Mouse (Mus musculus) liver, adult 2 months (tissue): ENCODE measurements around the gene Lrrc23. TPM values are rescaled to one million over a fixed set of nuclear protein-coding genes. Genes with fewer than 3 reads are reported as not detected.

Experiments used
- DNase-seq: peaks from one replicate; pipeline ENCODE4 v3.0.0-alpha.2; 2011; ENCODE audit warnings: low read depth, low spot score; ENCODE audit errors: extremely low read depth
- H3K27ac ChIP-seq: fragments of 200-500 bp; replicated peaks from 2 replicates; pipeline ENCODE4 v1.5.1; 2012; ENCODE audit warnings: low read depth, mild to moderate bottlenecking, control low read depth, inconsistent platforms, low read length; ENCODE audit not compliant: insufficient read depth
- H3K27me3 ChIP-seq: fragments of 200-500 bp; 2 replicates; pipeline ENCODE4 v1.6.1; 2012; ENCODE audit warnings: mild to moderate bottlenecking, moderate library complexity, low read length, inconsistent platforms; ENCODE audit not compliant: control insufficient read depth, insufficient read depth
- H3K36me3 ChIP-seq: fragments of 200-500 bp; 2 replicates; pipeline ENCODE4 v1.6.1; 2012; ENCODE audit warnings: low read length, inconsistent platforms; ENCODE audit not compliant: control insufficient read depth, insufficient read depth
- H3K4me1 ChIP-seq: fragments of 200-500 bp; 2 replicates; pipeline ENCODE4 v1.6.1; 2011; ENCODE audit warnings: low read length; ENCODE audit not compliant: control insufficient read depth, insufficient read depth
- H3K4me3 ChIP-seq: fragments of 200-500 bp; 2 replicates; pipeline ENCODE4 v1.5.1; 2011; ENCODE audit warnings: low read depth, mild to moderate bottlenecking, control low read depth, low read length, moderate library complexity; ENCODE audit not compliant: insufficient read depth
- H3K79me2 ChIP-seq: fragments of 200-500 bp; 2 replicates; pipeline ENCODE4 v1.6.1; 2012; ENCODE audit warnings: inconsistent platforms, mild to moderate bottlenecking, low read length, moderate library complexity; ENCODE audit not compliant: control insufficient read depth, insufficient read depth
- H3K9ac ChIP-seq: fragments of 200-500 bp; 2 replicates; pipeline ENCODE4 v1.6.1; 2012; ENCODE audit warnings: low read depth, mild to moderate bottlenecking, control low read depth, inconsistent platforms, low read length
- CTCF ChIP-seq: fragments of 200-500 bp; IDR thresholded peaks from 2 replicates; pipeline ENCODE4 v1.5.1; 2011; ENCODE audit warnings: low read depth, low read length, control low read depth
- POLR2A ChIP-seq: fragments of 200-500 bp; IDR thresholded peaks from 2 replicates; pipeline ENCODE4 v1.6.1; 2011; ENCODE audit warnings: low read length, control low read depth; ENCODE audit not compliant: insufficient read depth; ENCODE audit errors: extremely low read depth
- WGBS: fragments of 180-500 bp; shearing (Covaris S2); methylation state at CpG from one replicate; pipeline ENCODE4 v1.1.7; 2018; 5-methylcytosine and 5-hydroxymethylcytosine counted together
- polyA plus RNA-seq: library from polyadenylated mRNA; depleted of rRNA; stranded (reverse); fragments of >200 nt; gene quantifications from 2 replicates; pipeline ENCODE4 v1.2.3, GENCODE M21; 2012
- total RNA-seq: library from RNA; depleted of rRNA; stranded (reverse); fragments of >200 nt; gene quantifications from 2 replicates; pipeline ENCODE4 v1.2.3, GENCODE M21; 2014

Gene Lrrc23
- total and polyA plus RNA-seq, 2 experiments: not detected

DNA sequence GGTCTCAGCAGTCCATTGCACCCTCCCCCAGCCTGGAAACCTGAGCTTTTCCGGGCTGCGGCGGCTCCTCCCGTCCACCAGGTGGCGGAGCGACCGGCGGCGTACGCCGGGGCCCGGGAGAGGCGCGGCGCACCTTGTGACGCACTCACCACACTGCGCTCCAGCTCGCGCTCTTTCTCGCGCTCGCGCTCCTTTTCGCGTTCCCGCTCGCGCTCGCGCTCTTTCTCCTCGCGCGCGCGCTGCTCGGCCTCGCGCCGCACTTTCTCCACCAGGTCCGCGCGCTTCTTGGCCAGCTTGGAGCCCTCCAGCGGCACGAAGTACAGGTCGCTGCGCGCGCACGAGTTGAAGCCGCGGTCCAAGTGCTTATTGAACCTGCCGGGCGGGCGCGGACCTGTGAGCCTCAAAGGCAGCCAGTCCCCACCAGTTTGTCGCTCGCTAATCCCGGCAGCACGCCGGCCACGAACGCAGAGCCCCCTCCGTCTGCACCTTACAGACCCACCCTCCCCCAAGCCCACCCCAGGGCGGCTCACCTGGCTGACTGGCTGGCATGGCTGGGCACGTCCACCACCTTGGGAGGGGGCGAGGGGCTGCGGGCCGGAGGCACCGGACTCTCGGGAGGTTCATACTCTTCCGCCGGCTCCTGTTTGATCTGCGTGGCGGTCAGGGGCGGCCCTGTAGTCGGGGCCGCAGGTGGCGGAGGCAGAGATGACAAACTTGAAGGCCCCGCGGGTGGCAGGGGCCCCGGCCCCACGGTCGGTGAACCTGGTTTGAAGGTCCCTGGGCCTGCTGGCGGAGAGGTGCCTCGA, 33.8 kb downstream of the Lrrc23 start:
- no peaks in the 10 kb centered on the region for H3K27me3 ChIP-seq
- H3K9ac ChIP-seq: peak overlapping the region; percentile 85
- peak overlapping the region; percentile 65 for H3K4me3 ChIP-seq
- 1% methylated on average over 83 of the region's 85 CpGs for WGBS
- no peaks in the 10 kb centered on the region; the same call in 1 of the 2 replicates for H3K36me3 ChIP-seq
- peaks cover 6% of the 10 kb centered on the region for H3K4me1 ChIP-seq
- H3K79me2 ChIP-seq: no peaks in the 10 kb centered on the region
- TF ChIP-seq CTCF (peak; percentile 81), POLR2A (0 out of 2 replicates have a peak, but pooled peaks have one; percentile 31)
- peak overlapping the region; percentile 50 for H3K27ac ChIP-seq
- DNase-seq: peak; percentile 90

DNA sequence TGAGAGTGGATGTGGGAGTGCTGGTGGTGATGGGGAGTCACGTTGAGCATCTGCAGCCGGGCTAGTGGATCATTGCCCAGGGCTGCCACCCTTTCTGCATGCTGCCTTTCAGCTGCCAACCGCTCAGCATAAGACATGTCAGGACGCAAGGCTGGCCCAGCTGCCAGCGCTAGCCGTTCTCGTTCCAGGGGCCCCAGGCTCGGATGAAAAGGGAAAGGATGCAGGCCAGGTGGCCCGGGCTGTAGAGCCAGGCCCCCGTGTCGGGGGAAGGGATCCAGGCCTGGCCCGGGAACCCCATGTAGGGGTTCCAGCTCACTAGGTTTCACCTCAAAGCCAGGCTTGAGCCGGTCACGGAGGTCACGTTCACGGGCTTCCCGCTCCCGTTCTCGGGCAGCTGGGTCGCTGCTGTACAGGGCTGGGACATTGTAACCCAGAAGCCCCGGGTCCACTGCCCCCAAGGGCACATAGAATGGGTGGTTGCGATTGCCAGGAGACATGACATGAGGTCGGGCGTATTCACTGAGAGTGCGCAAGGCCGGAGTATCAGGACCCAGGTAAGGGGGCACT, 34.7 kb downstream of the Lrrc23 start:
- Histone ChIP-seq H3K4me3 (peak overlapping the region; percentile 34; the same call in 1 of the 2 replicates), H3K36me3 (no peaks in the 10 kb centered on the region; the same call in 1 of the 2 replicates), H3K9ac (peak overlapping the region; percentile 49), H3K79me2 (no peaks in the 10 kb centered on the region), H3K4me1 (peaks cover 9% of the 10 kb centered on the region), H3K27ac (peak overlapping the region; percentile 23; the same call in 1 of the 2 replicates), H3K27me3 (no peaks in the 10 kb centered on the region)
- DNase-seq: no peak
- TF ChIP-seq POLR2A (no peak), CTCF (no peak)
- 71% methylated on average over 26 of the region's 26 CpGs for WGBS

DNA sequence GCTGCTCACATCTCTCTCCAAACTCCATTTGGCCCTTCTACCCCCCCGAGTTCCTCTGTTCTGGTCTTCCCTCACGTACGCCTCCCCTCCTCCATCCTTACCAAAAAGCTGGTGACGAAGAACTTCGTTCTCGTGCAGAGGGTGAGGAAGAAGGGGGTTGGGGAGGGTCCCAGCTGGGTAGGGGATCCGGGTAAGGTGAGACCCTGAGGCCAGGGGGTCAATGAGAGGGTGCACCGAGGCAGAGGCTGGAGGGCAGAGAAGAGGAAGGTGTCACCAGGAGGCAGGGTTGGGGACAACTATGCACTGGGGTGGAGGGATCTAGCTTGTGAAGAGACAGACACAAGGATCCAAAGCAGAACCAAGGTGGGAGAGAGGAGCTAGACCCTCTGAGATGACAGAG, 35.9 kb downstream of the Lrrc23 start:
- TF ChIP-seq CTCF (no peak), POLR2A (no peak)
- H3K4me1 ChIP-seq: peaks cover 19% of the 10 kb centered on the region
- H3K9ac ChIP-seq: no peak overlapping the region
- H3K27me3 ChIP-seq: no peaks in the 10 kb centered on the region
- WGBS: 92% methylated on average over 8 of the region's 8 CpGs
- no peak overlapping the region for H3K27ac ChIP-seq
- H3K4me3 ChIP-seq: no peak overlapping the region
- no peaks in the 10 kb centered on the region; the same call in 1 of the 2 replicates for H3K36me3 ChIP-seq
- no peaks in the 10 kb centered on the region for H3K79me2 ChIP-seq
- no peak for DNase-seq

DNA sequence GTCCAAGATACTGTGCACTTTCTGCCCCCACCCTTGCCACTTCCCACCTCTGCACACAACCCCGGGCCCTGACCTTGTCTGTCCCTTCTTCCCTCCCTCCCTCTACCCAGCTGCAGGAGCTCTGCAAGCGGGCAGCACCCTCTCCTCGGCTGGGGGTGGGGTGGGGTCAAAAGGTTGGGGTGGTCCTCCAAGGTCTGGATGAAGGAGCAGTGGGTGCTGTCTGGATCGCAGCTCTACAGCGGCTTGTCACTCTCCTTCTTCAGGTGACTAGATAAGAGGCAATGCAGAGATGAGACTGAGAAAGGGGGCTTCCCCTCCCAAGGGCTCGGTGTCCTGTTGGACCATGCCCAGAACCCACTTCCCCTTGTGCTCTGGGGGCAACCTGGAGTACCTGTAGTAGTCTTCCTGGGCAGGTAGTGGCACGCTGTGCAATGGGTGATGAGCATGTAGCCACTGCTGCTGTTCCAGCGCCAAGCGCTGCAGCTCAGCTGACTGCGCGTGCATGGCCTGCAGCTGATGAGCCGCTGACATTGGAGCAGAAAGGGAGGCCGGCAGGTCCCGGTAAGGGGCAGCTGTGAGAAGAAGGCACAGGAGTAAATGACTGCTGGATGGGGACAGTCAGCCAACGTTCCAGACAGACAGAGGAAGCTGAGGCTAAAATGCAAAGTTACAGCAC, 36.5 kb downstream of the Lrrc23 start:
- Histone ChIP-seq H3K9ac (no peak overlapping the region), H3K4me1 (peaks cover 20% of the 10 kb centered on the region), H3K4me3 (no peak overlapping the region), H3K79me2 (no peaks in the 10 kb centered on the region), H3K27ac (no peak overlapping the region), H3K36me3 (no peaks in the 10 kb centered on the region; the same call in 1 of the 2 replicates), H3K27me3 (no peaks in the 10 kb centered on the region)
- DNase-seq: no peak
- 94% methylated on average over 15 of the region's 15 CpGs for WGBS
- TF ChIP-seq CTCF: no peak
- no peak for TF ChIP-seq POLR2A

- Histone ChIP-seq H3K27ac (peak overlapping the region; percentile 86), H3K27me3 (no peaks in the 10 kb centered on the region), H3K4me3 (no peak overlapping the region; the same call in 1 of the 2 replicates), H3K36me3 (no peaks in the 10 kb centered on the region), H3K79me2 (no peaks in the 10 kb centered on the region), H3K9ac (peak overlapping the region; percentile 78), H3K4me1 (peaks cover 21% of the 10 kb centered on the region)
- 76% methylated on average over 3 of the region's 3 CpGs for WGBS
- no peak for TF ChIP-seq CTCF
- TF ChIP-seq POLR2A: no peak
- no peak for DNase-seq
These were observed 37.7 kb downstream of the Lrrc23 start for GRCm38 (mm10) chr6:124741842-124742241.
